Mouse (Mus musculus) lung, adult 2 months (tissue): ENCODE results near the gene Slc6a16. TPM values are rescaled to one million over a fixed set of nuclear protein-coding genes. Genes with fewer than 3 reads are reported as not detected.

ENCODE experiments used
- DNase-seq: peaks from one replicate; pipeline ENCODE4 v3.0.0; 2022
- H3K4me1 ChIP-seq: fragments of 200-500 bp; 2 replicates; pipeline ENCODE4 v1.6.1; 2011; ENCODE audit warnings: low read length; ENCODE audit not compliant: control insufficient read depth, insufficient read depth
- H3K4me3 ChIP-seq: fragments of 200-500 bp; replicated peaks from 2 replicates; pipeline ENCODE3; 2011; ENCODE audit warnings: low read depth, mild to moderate bottlenecking, control low read depth, low read length; ENCODE audit errors: extremely low read depth
- CTCF ChIP-seq: fragments of 200-500 bp; IDR thresholded peaks from 2 replicates; pipeline ENCODE4 v1.5.1; 2011; ENCODE audit warnings: mild to moderate bottlenecking, low read length, control low read depth; ENCODE audit not compliant: insufficient read depth
- POLR2A ChIP-seq: fragments of 200-500 bp; IDR thresholded peaks from 2 replicates; pipeline ENCODE4 v1.6.1; 2011; ENCODE audit warnings: low read depth, mild to moderate bottlenecking, control low read depth, low read length, borderline replicate concordance; ENCODE audit errors: extremely low read depth
- WGBS: fragments of 180-500 bp; shearing (Covaris S2); methylation state at CpG from one replicate; pipeline ENCODE4 v1.1.7; 2018; 5-methylcytosine and 5-hydroxymethylcytosine counted together
- polyA plus RNA-seq: library from polyadenylated mRNA; depleted of rRNA; stranded (reverse); fragments of >200 nt; gene quantifications from 2 replicates; pipeline ENCODE4 v1.2.3, GENCODE M21; 2012; rRNA removed

Slc6a16 gene
- 0.12 TPM in 1 of 2 replicates, not detected in the other for polyA plus RNA-seq

DNA sequence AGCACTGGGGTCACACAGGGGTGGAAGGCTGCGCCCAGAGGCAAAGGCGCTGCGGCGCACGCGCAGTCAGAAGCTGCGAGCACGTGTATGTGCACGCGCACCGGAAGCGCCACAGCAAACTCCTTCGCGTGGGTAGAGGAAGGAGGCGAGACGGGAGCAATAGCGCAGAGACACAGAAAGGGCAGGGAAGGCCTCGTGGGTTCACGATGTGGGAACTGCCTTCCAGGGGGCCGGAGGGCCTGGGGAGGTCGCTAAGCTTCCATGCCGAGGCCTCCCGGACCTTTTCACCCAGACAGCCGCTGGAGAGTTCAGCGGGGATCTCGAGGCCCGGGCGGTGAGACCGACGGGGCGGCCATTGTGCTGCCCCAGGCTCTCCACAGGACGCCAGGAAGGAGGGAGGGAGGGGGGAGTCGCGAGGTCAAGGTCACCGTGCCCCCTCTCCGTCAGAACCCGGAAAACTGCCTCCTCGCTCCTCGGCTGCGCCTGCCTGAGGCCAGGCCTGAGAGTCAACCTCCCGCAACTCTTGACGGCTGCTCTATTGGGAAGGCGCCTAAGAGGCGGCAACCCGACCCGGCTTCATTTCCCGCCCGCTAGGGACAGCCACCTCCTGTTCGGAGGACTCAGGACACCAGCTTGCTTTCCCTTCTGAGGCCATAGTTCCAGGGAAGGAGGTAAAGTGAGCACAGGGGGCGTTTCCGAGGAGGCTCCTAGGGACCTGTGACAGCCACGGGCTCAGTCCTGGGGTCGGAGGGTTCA lies at the start of gene Slc6a16:
Slc6a16 (plus strand) TSS at position 453 of the 756 bp plus-strand sequence.
- Histone ChIP-seq H3K4me1 (peaks cover 5% of the 10 kb centered on the region; the same call in 1 of the 2 replicates), H3K4me3 (no peak within 1 kb of the TSS)
- DNase-seq, result no peak
- TF ChIP-seq POLR2A (peak; percentile 15; the same call in 1 of the 2 replicates), CTCF (no peak)
- WGBS, result 34% methylated on average over 53 of the region's 53 CpGs

DNA sequence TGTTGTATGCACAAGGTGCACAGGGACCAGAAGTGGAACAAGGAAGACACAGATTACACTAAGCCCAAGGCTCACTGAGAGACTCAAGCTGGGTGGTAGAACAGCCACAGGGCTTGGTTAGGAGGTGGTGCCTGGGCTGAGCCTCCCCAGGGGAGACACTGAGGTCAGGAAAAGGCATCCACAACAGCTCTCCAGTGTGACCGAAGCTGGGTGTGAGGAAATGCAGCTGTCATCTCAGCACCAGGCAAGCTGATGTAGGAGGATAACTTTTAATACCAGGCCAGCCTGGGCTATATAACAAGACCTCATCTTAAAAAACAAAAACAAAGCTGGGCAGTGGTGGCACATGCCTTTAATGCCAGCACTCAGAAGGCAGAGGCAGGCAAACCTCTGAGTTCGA lies 49.7 kb upstream of the Slc6a16 start:
- DNase-seq, result no peak
- Histone ChIP-seq H3K4me1 (no peaks in the 10 kb centered on the region), H3K4me3 (no peak overlapping the region)
- no peak for TF ChIP-seq POLR2A
- no peak for TF ChIP-seq CTCF
- 43% methylated on average over 2 of the region's 2 CpGs for WGBS

DNA sequence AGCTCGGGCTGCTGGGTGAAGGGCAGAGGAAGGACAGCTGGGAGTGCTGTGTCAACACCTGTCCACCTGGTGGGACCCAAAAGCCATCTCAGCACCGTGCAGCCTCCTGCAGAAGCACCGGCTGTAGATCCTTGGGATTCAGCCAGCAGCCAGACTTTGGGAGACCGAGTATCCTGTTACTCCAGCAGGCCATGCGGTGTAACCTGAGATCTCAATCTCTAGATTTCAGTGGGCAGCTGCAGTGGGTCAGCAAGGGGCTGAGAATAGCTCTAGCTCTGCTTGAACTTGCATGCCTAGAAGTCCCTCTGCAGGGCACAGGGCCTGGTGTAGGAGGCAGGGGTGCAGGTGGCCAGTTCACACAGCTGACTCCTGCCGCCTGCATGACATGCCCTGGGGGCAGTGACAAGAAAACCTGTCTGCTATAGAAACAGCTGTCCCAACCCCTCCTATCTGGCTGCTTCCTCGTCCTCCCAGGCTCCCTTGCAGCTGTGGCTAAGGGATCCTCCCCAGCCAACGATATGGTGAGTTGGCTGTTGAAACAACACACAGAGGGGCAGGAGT lies 49.0 kb upstream of the Slc6a16 start:
- DNase-seq, result no peak
- no peaks in the 10 kb centered on the region for H3K4me1 ChIP-seq
- 19% methylated on average over 8 of the region's 8 CpGs for WGBS
- no peak for TF ChIP-seq CTCF
- TF ChIP-seq POLR2A, result no peak
- H3K4me3 ChIP-seq, result no peak overlapping the region

DNA sequence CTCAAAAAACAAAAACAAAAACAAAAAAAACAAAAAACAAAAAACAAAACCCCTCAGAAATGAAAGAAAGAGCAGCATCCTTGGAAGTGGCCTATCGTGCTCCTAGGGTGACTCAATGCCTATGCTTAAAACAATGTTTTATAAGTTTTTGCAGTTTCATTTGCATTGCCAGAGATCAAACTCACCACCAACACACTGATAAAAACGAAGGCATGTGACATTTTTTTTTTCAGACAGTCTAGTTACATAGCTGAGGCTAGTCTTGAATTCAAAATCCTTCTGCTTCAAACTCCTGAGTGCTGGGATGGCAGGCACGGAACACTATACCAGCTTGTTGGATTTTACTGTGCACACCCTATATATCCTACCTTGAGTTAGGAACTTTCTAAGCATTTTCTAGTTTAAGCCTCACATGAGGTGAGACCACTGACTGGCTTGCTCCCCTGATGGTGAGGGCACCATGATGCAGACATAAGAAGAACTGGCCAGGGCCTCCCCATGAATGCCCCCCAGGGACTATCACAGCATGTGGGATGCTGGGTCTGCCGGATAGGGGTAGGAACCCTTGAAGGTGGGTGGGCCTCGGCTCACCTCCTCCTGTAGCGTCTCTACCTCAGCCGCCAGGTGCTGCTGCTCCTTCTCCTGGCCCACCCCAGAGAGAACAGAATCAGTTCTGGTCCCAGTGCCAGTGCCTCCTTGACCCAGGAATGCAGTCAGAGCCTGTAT lies 48.1 kb upstream of the Slc6a16 start:
- Histone ChIP-seq H3K4me1 (no peaks in the 10 kb centered on the region), H3K4me3 (no peak overlapping the region)
- WGBS, result 83% methylated on average over 7 of the region's 7 CpGs
- no peak for DNase-seq
- TF ChIP-seq CTCF, result no peak

DNA sequence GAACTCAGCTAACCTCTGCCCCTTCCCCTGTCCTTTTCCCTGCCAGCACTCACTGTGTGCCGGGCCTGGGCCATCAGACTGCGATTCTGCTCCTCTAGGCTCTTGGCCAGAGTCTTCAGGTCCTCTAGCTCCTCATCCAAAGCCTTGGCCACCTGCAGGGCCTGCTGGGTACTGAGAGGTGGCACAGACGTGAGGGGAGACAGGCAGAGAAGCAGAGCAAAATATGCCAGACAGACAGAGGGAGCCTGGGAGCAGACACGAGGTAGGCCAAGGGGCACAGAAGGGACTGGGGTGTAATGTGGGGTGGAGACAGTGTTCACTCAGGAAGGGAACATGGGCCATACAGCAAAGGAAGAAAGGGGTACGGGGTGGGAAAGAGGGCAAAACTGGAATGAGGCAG lies 47.5 kb upstream of the Slc6a16 start:
- Histone ChIP-seq H3K4me3 (no peak overlapping the region), H3K4me1 (no peaks in the 10 kb centered on the region)
- no peak for DNase-seq
- 57% methylated on average over 5 of the region's 5 CpGs for WGBS
- no peak for TF ChIP-seq POLR2A

DNA sequence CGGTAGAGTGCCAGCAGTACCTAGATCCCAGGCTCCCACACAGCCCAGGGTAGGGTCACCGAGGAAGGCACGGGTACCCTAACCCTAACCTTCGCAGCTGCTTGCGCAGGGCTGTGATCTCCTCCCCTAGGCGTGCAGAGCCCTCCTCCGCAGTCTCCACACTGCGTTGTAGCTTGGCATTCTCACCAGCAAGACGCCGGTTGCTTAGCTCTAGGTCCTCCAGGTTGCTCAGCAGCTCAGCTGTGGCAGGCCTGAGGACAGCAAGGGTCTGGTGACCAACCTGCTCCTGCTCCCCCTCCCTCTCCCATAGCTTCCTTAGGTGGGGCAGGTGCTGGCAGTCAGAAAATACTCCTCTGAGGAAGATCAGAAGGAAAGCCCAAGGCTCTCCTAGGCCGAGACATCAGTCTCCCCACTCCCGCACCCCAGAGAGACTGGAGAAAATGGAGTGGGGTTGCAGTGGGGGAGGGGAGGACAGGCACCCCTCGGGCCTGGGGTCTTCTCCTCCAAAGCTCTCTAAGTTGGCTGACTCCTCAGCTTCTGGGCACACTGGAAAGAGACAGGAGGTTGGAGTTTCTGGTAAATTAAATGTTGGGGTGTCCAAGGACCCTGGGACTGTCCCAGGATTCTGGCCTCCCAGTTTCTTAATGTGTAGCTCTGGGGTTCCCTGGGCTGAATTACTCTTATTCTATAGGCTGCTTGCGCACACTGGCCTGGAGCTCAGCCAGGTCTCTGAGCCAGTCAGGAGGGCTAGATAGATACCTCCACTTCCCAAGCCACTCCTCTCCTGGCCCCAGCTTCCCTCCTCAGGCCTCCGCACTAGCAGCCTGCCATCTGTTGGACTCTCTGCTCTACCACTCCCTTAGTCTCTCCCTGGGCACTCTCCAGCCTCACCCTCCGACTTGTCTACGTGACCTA lies 46.8 kb upstream of the Slc6a16 start:
- H3K4me1 ChIP-seq, result no peaks in the 10 kb centered on the region
- no peak for DNase-seq
- WGBS, result 74% methylated on average over 17 of the region's 17 CpGs
- TF ChIP-seq POLR2A, result peak; percentile 34; the same call in 1 of the 2 replicates
- TF ChIP-seq CTCF, result no peak
- no peak overlapping the region for H3K4me3 ChIP-seq

DNA sequence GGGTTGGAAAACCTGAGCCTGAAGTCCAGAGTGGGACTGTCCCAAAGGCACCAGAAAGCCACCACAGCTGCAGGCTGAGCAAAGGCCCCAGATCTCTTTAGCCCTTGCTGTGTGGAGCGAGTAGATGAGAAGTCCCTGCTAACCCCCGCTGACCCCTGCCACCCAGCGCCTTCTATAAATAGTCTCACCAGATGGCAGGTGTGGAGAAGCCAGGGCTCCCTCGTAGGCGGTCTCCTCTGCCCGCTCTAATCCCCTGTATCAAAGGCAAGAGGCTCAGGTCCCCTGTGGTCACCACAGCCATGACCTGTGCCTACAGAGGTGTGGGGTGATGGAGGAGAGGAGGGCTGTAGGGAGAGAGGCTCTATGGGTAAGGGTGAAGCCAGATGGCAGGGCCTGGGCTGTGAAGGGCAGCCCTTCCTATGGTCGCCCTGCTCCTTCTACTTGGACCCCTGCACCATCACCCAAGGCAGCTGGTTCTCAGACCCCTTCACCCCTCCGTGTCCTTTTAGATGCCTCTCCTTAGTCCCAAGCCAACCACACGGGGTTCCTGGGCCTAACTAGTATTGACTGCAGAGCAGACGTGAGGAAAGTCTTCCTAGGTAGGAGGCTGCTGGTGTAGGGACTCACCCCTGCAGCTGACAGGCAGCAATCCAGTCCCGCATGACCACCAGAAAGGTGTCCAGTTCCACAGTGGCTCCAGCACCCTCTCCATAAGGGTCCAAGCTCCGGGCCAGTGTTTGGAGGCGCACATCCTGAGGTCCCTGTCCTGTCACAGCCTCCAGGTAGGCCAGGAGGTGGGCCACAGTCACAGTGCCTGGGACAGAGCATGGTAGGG lies 45.3 kb upstream of the Slc6a16 start:
- no peaks in the 10 kb centered on the region for H3K4me1 ChIP-seq
- no peak overlapping the region for H3K4me3 ChIP-seq
- TF ChIP-seq CTCF (no peak), POLR2A (no peak)
- no peak for DNase-seq
- WGBS, result 60% methylated on average over 13 of the region's 13 CpGs

DNA sequence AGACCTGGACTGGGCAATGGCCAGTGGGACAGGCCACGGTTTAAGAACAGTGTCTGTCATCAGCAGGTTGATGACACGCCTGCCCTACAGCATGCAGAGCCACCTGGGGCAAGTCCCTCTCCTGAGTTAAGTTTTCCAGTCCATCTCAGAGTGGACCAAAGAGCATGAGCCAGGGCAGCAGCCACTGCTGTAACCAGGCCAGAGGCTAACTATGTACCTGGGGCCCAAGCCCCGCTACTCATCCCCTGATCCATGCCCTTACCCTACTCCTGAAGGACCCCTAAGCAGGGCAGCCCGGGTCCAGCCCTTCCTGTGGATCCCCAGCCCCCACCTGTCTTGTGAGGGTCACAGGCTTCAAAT lies 44.7 kb upstream of the Slc6a16 start:
- Histone ChIP-seq H3K4me1 (no peaks in the 10 kb centered on the region), H3K4me3 (no peak overlapping the region)
- 83% methylated on average over 4 of the region's 4 CpGs for WGBS
- TF ChIP-seq POLR2A (no peak), CTCF (no peak)
- DNase-seq, result no peak

DNA sequence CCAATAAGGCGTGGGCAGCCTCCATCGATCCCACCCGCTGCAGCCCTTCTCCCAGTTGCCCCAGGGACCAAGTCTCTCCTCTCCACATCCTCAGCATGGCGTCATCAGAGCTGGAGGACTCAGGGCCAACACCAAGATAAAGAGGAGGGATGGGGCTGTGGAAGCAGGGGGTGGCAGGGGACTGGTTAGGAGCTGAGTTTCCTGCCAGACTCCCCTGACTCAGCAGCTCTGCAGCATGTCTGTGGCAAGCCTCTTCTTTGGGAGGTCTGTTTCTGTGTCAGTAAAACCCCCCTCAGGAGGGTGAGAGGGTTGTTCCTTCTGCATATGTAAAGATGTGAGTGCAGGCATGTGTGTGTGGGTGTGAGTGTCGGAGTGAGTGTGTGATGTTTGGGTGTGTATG lies 43.9 kb upstream of the Slc6a16 start:
- DNase-seq, result no peak
- Histone ChIP-seq H3K4me1 (no peaks in the 10 kb centered on the region), H3K4me3 (no peak overlapping the region)
- 74% methylated on average over 5 of the region's 5 CpGs for WGBS
- TF ChIP-seq POLR2A (no peak), CTCF (no peak)
